Mouse (Mus musculus): ENCODE data around the gene Scamp3. TPM values are rescaled to one million over a fixed set of nuclear protein-coding genes. Genes with fewer than 3 reads are reported as not detected.

Gene Scamp3
- polyA plus RNA-seq, 1 experiment from 2014 or later = 108 TPM

DNA sequence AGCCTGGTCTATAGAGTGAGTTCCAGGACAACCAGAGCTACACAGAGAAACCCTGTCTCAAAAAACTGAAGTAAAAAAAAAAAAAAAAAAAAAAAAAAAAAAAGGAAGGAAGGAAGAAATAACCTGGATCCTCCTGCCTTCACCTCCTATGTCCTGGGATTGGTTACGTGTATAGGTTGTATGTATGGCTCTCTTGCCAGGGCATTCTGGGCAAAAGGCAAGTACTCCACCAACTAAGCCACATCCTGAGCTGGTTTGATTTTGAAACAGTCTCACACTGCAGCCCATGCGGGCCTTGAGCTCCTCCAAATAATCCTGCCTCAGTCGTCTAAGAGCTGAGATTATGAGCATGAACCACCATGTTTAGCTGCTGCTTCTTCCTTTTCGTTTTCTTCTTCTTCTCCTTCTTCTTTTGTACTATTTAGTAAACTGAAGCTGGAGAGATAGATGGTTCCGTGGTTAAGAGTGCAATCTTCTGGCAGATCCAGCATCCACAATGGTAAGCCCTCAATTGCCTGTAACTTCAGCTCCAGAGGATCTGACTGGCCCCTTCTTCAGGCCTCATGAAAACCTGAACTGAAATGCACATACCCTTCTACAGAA, 13.5 kb upstream of the Scamp3 start:
- no peak overlapping the region for H3K27ac ChIP-seq
- 71% methylated on average over 5 of the region's 5 CpGs for WGBS

DNA sequence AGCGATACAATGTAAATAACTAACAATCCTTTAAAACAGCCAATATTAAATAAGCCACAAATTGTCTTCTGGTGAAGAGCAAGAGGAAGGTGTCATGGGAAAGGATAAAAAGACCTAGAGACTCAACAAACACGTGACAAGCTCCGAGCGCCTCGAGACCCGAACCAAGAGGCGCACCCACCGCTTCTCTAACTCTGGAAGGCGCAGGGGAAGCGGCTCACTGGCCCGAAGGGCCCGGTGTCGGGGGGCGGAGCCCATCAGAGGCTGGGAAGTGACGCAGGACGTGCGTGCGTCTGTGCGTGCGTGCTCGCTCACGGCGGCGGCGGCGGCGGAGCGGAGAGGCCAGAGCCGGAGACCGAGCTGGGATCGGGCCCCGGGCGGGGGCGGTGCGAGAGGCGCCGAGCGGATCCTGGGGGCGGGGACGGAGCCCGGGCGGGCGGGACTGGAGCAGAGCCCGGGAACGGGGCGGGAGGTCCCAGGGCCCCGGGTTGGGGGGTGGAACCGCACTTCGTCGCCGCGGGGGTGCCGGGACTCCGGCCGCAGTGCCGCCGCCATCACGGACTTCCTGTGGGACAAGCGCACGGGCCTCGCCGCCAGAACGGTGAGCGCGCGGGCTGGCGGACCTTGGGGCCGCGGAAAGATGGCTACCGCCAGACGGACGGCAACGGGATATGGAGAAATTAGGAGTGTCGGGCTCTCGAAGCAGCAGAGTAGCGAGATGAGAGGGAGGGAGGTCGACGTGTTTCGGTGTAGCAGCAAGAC, 12.6 kb upstream of the Scamp3 start, which contains the start of gene Clk2:
Gene Clk2 (plus strand): TSS at position 290 of the 762 bp plus-strand sequence.
- peaks cover 3% of the 10 kb centered on the region; the same call in 1 of the 2 replicates for H3K27me3 ChIP-seq
- WGBS = under 1% methylated on average over 65 of the region's 79 CpGs
- H3K36me3 ChIP-seq = peaks cover 29% of the 10 kb centered on the region
- H3K4me2 ChIP-seq (replicated peaks) = peak within 1 kb of the TSS; percentile 76
- peak within 1 kb of the TSS; percentile 98 for H3K27ac ChIP-seq
- H3K4me1 ChIP-seq = peaks cover 18% of the 10 kb centered on the region
- peak within 1 kb of the TSS; percentile 98 for H3K9ac ChIP-seq
- H3K9me3 ChIP-seq = no peaks in the 10 kb centered on the region
- H3K4me3 ChIP-seq = peak within 1 kb of the TSS; percentile 89
- ATAC-seq (ENCODE audit: insufficient number of reproducible peaks, insufficient read depth, low FRiP score, low TSS enrichment) = peak; percentile 89

More for the DNA sequence above, 13.5 kb upstream of the Scamp3 start:
- Histone ChIP-seq H3K9me3 (no peaks in the 10 kb centered on the region), H3K4me3 (peak overlapping the region; percentile 89), H3K36me3 (peaks cover 20% of the 10 kb centered on the region), H3K27me3 (peaks cover 12% of the 10 kb centered on the region), H3K9ac (peak overlapping the region; percentile 98; the same call in 1 of the 2 replicates), H3K4me1 (peaks cover 26% of the 10 kb centered on the region), H3K4me2 (replicated peaks) (peak overlapping the region; percentile 76)
- no peak for ATAC-seq (ENCODE audit: insufficient number of reproducible peaks, insufficient read depth, low FRiP score, low TSS enrichment)

DNA sequence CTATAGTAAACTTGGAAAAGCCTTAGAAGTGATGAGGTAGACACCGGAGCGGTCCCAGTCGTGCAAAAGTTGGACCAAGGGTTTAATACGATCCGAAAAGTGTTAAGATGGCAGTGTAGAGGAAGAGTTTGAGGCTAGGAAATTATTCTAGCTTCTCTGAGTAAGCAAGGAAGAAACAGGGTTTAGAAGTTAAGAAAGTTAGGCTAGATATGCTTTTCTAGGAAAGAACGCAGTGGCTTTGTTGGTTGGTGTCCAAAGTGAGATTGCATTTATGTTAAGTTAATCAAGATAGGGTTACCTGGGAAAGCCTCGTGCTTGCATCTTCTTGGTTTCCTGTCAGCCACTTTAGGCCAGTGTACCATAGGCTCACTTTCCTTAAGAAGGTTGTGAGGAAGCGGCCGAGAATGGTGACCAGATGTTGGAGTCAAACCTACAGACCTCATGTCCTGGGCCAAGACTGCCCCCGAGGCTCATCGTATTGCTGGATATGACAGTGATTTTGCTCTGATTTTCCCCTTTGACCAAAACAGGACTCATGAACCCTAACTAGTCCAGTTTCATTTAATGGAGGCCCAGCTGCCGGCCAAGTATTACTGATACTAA, 11.9 kb upstream of the Scamp3 start:
- peaks cover 12% of the 10 kb centered on the region for H3K4me1 ChIP-seq
- ATAC-seq (ENCODE audit: insufficient number of reproducible peaks, insufficient read depth, low FRiP score, low TSS enrichment) = no peak
- peak overlapping the region; percentile 98 for H3K9ac ChIP-seq
- no peaks in the 10 kb centered on the region for H3K27me3 ChIP-seq
- peak overlapping the region; percentile 98 for H3K27ac ChIP-seq
- H3K4me3 ChIP-seq = peak overlapping the region; percentile 89
- H3K4me2 ChIP-seq (replicated peaks) = peak overlapping the region; percentile 76
- peaks cover 36% of the 10 kb centered on the region for H3K36me3 ChIP-seq
- WGBS = 14% methylated on average over 12 of the region's 12 CpGs
- no peaks in the 10 kb centered on the region for H3K9me3 ChIP-seq

DNA sequence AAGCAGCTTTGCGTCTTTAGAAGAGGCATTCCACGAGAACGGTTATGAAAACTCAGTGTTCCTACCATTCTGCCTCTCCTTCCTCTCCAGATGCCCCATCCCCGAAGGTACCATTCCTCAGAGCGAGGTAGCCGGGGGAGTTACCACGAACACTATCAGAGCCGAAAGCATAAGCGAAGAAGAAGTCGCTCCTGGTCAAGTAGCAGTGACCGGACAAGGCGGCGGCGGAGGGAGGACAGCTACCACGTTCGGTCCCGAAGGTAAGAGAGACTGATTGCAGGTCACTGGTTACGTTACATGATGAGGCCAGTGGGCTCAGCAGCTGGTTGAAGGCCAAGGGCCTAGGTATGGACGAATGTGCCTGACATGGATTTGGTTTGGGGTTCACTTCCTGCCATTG, 10.3 kb upstream of the Scamp3 start:
- H3K4me3 ChIP-seq = no peak overlapping the region
- no peak for ATAC-seq (ENCODE audit: insufficient number of reproducible peaks, insufficient read depth, low FRiP score, low TSS enrichment)

DNA sequence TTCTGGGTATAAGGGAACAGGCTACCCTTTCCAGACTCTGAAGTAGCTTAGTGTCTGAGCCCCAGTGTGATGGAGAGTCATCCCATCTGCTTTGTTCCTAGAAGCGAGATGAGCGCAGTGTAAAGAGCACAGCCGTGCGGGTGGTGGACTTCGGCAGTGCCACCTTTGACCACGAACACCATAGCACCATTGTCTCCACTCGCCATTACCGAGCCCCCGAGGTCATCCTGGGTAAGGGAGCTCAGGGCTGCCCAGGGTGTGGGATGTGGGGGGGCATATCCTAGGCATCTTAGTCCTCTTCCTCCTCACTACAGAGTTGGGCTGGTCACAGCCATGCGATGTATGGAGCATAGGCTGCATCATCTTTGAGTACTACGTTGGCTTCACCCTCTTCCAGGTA, 2.4 kb upstream of the Scamp3 start:
- Histone ChIP-seq H3K27me3 (no peaks in the 10 kb centered on the region), H3K9me3 (no peaks in the 10 kb centered on the region), H3K36me3 (peaks cover 74% of the 10 kb centered on the region), H3K9ac (no peak overlapping the region), H3K4me2 (replicated peaks) (no peak overlapping the region), H3K4me3 (no peak overlapping the region), H3K27ac (no peak overlapping the region), H3K4me1 (peaks cover 10% of the 10 kb centered on the region)
- WGBS = 94% methylated on average over 11 of the region's 11 CpGs
- no peak for ATAC-seq (ENCODE audit: insufficient number of reproducible peaks, insufficient read depth, low FRiP score, low TSS enrichment)

More for the DNA sequence above, 10.3 kb upstream of the Scamp3 start:
- no peaks in the 10 kb centered on the region for H3K27me3 ChIP-seq
- H3K4me2 ChIP-seq (replicated peaks) = no peak overlapping the region
- H3K27ac ChIP-seq = no peak overlapping the region
- H3K9ac ChIP-seq = no peak overlapping the region
- peaks cover 11% of the 10 kb centered on the region for H3K4me1 ChIP-seq
- H3K36me3 ChIP-seq = peaks cover 50% of the 10 kb centered on the region
- WGBS = 92% methylated on average over 19 of the region's 19 CpGs
- no peaks in the 10 kb centered on the region for H3K9me3 ChIP-seq

DNA sequence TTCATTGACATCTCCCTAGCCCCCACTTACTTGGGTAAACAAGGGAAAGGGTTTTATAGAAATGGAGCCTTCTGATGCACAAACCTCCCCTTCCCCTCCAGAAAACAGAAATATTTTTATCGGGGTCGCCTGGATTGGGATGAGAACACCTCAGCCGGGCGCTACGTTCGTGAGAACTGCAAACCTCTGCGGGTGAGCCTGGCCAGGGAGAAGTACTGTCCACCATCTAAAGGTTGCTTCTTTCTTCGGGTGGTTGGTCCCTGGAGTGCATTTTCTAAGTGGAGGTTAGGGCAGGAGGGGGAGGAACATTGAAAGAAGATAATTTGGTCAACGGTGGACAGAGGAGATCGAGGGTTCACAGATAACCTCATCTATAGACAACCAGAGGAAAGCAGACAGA, 1.7 kb upstream of the Scamp3 start:
- Histone ChIP-seq H3K9me3 (no peaks in the 10 kb centered on the region), H3K27ac (no peak overlapping the region), H3K4me3 (no peak overlapping the region), H3K4me2 (replicated peaks) (no peak overlapping the region), H3K27me3 (no peaks in the 10 kb centered on the region), H3K4me1 (peaks cover 10% of the 10 kb centered on the region), H3K9ac (no peak overlapping the region), H3K36me3 (peaks cover 73% of the 10 kb centered on the region)
- no peak for ATAC-seq (ENCODE audit: insufficient number of reproducible peaks, insufficient read depth, low FRiP score, low TSS enrichment)
- 92% methylated on average over 10 of the region's 10 CpGs for WGBS

DNA sequence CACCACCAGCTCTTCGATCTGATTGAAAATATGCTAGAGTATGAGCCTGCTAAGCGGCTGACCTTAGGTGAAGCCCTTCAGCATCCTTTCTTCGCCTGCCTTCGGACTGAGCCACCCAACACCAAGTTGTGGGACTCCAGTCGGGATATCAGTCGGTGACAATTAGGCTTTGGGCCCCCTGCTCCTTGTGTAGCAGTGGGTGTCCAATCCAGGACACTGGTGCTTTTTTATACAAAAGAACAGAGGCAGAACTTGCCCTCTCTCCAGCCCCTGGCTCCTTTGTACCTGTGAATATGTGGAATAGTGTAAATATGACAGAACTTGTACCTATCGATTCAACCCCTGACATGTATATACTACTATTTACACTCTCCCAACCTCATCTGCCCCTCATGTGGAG, 852 bp upstream of the Scamp3 start:
- 88% methylated on average over 7 of the region's 7 CpGs for WGBS
- H3K4me2 ChIP-seq (replicated peaks) = no peak overlapping the region
- H3K27ac ChIP-seq = no peak overlapping the region
- H3K9ac ChIP-seq = no peak overlapping the region
- peaks cover 74% of the 10 kb centered on the region for H3K36me3 ChIP-seq
- peaks cover 10% of the 10 kb centered on the region for H3K4me1 ChIP-seq
- no peaks in the 10 kb centered on the region for H3K9me3 ChIP-seq
- no peaks in the 10 kb centered on the region for H3K27me3 ChIP-seq
- ATAC-seq (ENCODE audit: insufficient number of reproducible peaks, insufficient read depth, low FRiP score, low TSS enrichment) = no peak
- no peak overlapping the region for H3K4me3 ChIP-seq

DNA sequence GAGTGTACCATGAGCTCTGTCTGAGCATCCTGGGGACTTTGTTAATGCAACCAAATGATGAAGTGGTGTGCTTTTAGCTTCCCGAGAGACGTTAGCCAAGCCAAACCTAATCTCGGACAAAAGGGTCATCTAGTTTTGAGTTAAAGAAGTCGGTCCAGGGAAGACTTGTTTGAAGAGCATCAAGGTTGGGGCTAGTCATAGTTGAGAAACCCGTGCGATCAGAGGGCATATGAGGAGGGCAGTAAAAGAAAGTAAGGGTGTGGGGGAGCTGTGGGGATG, 773 bp downstream of the Scamp3 start:
- H3K9me3 ChIP-seq = no peaks in the 10 kb centered on the region
- H3K27me3 ChIP-seq = no peaks in the 10 kb centered on the region
- H3K27ac ChIP-seq = peak overlapping the region; percentile 84
- peaks cover 10% of the 10 kb centered on the region for H3K4me1 ChIP-seq
- H3K4me2 ChIP-seq (replicated peaks) = peak overlapping the region; percentile 87
- 8% methylated on average over 6 of the region's 6 CpGs for WGBS
- ATAC-seq (ENCODE audit: insufficient number of reproducible peaks, insufficient read depth, low FRiP score, low TSS enrichment) = no peak
- H3K4me3 ChIP-seq = peak overlapping the region; percentile 75
- H3K36me3 ChIP-seq = peaks cover 69% of the 10 kb centered on the region
- H3K9ac ChIP-seq = peak overlapping the region; percentile 83

DNA sequence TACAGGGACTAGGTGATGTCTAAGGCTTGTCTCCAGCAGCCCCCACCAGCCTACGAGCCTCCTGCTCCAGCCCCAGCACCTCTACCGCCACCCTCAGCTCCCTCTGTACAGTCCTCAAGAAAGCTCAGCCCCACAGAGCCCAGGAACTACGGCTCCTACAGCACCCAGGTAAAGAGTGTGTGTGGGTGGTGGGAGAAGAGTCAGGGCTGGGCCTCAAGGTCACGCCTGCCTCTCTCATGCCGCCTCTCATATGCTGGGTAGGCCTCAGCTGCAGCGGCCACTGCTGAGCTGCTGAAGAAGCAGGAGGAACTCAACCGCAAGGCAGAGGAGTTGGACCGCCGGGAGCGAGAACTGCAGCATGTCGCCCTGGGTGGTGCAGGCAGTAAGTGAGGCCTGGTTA, 1.8 kb downstream of the Scamp3 start:
- Histone ChIP-seq H3K27ac (no peak overlapping the region), H3K36me3 (peaks cover 59% of the 10 kb centered on the region), H3K9ac (no peak overlapping the region), H3K4me3 (no peak overlapping the region), H3K4me1 (peaks cover 17% of the 10 kb centered on the region), H3K4me2 (replicated peaks) (no peak overlapping the region; the same call in 1 of the 2 replicates), H3K27me3 (no peaks in the 10 kb centered on the region), H3K9me3 (no peaks in the 10 kb centered on the region)
- 91% methylated on average over 11 of the region's 11 CpGs for WGBS
- no peak for ATAC-seq (ENCODE audit: insufficient number of reproducible peaks, insufficient read depth, low FRiP score, low TSS enrichment)

DNA sequence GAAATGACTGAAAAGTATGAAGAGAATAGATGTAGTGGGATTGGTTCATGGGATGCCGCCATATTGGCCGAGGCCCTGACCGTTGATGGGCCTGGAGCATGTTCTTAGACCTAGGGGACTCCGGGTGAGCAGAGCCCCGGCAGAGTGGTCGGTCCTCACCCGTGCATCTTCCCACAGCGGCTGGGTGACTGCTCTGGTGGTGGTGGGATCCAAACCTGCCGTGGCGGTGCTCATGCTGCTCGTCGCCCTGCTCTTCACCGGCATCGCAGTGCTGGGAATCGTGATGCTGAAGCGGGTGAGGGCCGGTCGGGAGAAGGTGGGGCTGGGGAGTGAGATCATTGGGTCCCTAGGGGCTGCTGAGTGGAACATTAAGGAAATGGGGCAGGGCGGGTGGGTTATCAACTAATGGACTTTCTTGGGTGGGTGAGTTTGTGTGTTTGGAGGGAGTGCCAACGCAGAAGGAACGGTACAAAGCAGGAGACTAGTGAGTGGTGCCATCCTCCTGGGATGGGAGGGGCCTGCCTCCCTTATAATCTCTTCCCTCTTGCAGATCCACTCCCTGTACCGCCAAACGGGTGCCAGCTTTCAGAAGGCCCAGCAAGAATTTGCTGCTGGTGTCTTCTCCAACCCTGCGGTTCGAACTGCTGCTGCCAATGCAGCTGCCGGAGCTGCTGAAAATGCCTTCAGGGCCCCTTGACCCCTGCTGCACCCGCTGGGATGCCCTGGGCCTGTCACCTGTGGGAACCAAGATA, 4.7 kb downstream of the Scamp3 start:
- ATAC-seq (ENCODE audit: insufficient number of reproducible peaks, insufficient read depth, low FRiP score, low TSS enrichment) = no peak
- H3K4me1 ChIP-seq = peaks cover 33% of the 10 kb centered on the region
- H3K27me3 ChIP-seq = peaks cover 4% of the 10 kb centered on the region; the same call in 1 of the 2 replicates
- H3K36me3 ChIP-seq = peaks cover 38% of the 10 kb centered on the region
- H3K9ac ChIP-seq = no peak overlapping the region
- H3K9me3 ChIP-seq = no peaks in the 10 kb centered on the region
- H3K4me3 ChIP-seq = no peak overlapping the region
- WGBS = 94% methylated on average over 27 of the region's 27 CpGs
- H3K4me2 ChIP-seq (replicated peaks) = no peak overlapping the region
- no peak overlapping the region for H3K27ac ChIP-seq

DNA sequence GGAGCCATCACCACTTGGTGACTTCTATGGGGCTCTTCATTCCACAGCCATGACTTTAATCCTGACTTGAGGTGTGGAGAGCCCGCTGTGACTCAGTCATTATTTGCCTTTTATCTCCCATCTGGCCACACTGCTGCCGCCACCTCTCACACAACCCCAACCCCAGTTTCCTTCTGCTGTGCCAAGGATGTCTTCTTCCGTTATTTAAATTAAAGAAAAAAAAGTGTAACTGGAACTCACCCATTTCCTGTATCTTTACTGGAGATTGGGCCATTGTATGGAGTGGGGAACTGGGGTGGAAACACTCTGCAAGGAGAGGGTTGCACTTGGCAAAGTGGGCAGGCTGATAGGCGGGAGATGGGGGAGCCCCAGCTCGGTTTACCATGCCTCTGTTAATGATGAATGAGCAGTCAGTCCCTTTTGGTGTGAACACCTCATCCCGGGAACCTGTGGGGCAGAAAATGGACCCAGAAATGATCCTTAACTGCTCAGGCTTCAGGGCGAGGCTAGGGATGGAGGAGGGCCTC, 5.3 kb downstream of the Scamp3 start:
- no peak overlapping the region for H3K9ac ChIP-seq
- H3K4me3 ChIP-seq = peak overlapping the region; percentile 63; the same call in 1 of the 2 replicates
- H3K36me3 ChIP-seq = peaks cover 43% of the 10 kb centered on the region
- peaks cover 4% of the 10 kb centered on the region; the same call in 1 of the 2 replicates for H3K27me3 ChIP-seq
- H3K4me2 ChIP-seq (replicated peaks) = peak overlapping the region; percentile 94; the same call in 1 of the 2 replicates
- no peak overlapping the region for H3K27ac ChIP-seq
- peaks cover 35% of the 10 kb centered on the region for H3K4me1 ChIP-seq
- ATAC-seq (ENCODE audit: insufficient number of reproducible peaks, insufficient read depth, low FRiP score, low TSS enrichment) = peak; percentile 8; the same call in 1 of the 2 replicates
- no peaks in the 10 kb centered on the region for H3K9me3 ChIP-seq
- 52% methylated on average over 7 of the region's 7 CpGs for WGBS

All from embryonic facial prominence, embryonic 12.5 days (tissue).